Mouse (Mus musculus) adrenal gland, postnatal 14 days (tissue): Measurements from ENCODE around the gene 9130213A22Rik. TPM values are rescaled to one million over a fixed set of nuclear protein-coding genes. Genes with fewer than 3 reads are reported as not detected.

Source experiments
- DNase-seq: peaks from one replicate; pipeline ENCODE4 v3.0.0; 2021; ENCODE audit warnings: mixed read lengths
- long read RNA-seq, 2 experiments: library from polyadenylated mRNA; stranded (forward); transcript quantifications; one replicate each; pipeline ENCODE4 v2.0.0; 2021
- total RNA-seq: library from RNA; stranded (reverse); gene quantifications from 2 replicates; pipeline ENCODE4 v1.2.3, GENCODE M21; 2021

The 9130213A22Rik gene
- 0.38 and 0.41 TPM in 2 replicates for total RNA-seq
- long read RNA-seq, experiment 1: 0 reads
- long read RNA-seq, experiment 2: 0 reads

GRCm38 (mm10) chr11:69122336-69122951 lies at the start of gene 9130213A22Rik:
Gene 9130213A22Rik (minus strand): TSS chr11:69122589.
- peak; percentile 94 for DNase-seq

GRCm38 (mm10) chr11:69171626-69172025 lies 49.2 kb upstream of the 9130213A22Rik start:
- peak; percentile 80 for DNase-seq

DNA sequence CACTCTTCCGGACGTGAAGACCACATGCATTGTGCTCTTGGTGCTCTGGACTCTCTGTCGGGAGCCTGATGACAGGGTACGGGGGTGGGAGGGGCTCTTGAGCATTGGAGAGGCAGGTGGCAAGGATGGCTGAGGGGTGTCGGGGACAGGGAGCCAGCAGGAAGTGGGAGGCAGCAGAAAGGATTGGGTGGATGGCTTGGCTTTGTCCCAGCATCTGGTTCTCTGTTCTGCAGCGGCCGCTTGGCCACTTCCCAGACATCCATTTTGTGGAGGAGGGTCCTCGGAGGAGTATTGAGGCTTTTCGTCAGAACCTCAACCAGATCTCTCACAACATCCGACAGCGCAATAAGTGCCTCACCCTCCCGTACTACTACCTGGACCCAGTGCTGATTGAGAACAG lies 46.9 kb upstream of the 9130213A22Rik start:
- no peak for DNase-seq

GRCm38 (mm10) chr11:69156800-69157199 lies 34.4 kb upstream of the 9130213A22Rik start, which contains the start of gene Alox12b:
Gene Alox12b (plus strand): TSS chr11:69156989.
- DNase-seq: peak; percentile 28

GRCm38 (mm10) chr11:69155351-69155750 lies 33.0 kb upstream of the 9130213A22Rik start:
- DNase-seq: no peak

DNA sequence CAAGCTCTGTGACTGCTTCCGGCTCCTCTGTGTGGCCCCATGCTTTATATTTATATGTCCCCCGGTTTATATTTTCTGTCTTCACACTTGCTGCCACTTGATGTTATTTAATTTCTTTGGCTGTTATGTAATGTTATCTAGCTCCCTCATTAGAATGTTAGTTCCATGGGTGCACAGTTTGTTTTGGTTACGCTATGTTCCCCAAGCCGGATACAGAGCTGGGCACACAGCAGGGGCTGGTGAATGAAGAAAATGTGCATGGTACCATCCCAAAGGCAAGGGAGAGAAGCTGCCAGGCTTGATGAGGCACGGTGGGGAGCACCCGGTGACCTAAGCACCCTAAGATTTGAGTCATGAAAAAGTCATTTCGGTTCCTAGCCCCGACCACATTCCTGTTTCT lies 31.4 kb upstream of the 9130213A22Rik start:
- no peak for DNase-seq

GRCm38 (mm10) chr11:69151004-69151403 lies 28.6 kb upstream of the 9130213A22Rik start:
- DNase-seq: no peak

DNA sequence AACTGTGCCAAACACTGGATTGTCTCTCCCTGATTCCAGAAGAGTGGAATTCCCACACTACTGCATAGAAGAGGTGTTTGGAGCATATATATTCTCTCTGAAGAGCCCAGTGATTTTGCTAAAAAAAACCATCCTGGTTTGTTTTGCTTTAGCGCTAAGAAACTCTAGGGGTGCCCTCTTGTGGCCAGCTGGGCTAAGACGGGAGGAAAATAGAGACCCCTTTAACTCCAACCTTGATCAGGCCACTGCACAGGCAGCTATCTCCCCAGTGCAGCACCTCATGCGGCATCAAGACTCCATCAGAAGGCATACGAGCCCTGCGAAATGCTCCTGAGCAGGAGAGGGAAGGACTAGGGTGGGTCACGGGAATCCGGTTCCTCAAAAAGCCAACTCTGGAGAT lies 28.1 kb upstream of the 9130213A22Rik start:
- DNase-seq: peak; percentile 84

DNA sequence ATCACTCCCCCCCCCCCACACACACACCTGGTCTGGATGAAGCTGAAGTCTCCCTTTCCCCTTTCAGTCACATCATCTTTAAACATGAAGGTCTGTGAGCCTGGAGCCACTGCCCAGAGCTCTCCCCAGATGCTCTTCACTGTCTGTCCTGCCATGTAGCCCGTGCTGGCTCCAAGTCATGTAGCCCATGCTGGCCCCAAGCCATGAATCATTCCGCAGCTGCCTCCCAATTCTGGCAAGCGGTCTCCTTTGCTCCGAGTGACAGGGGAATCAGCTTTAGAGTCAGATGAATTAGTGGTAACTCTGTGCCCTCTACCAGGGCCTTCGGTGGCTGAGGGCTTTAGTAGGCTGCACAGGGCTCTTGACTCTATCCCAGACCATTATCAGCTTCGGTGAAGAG lies 27.3 kb upstream of the 9130213A22Rik start:
- DNase-seq: no peak

- DNase-seq: peak; percentile 32
Measured at GRCm38 (mm10) chr11:69148451-69148960, 26.1 kb upstream of the 9130213A22Rik start.

GRCm38 (mm10) chr11:69147546-69147945 lies 25.2 kb upstream of the 9130213A22Rik start:
- peak; percentile 28 for DNase-seq

GRCm38 (mm10) chr11:69135361-69135760 lies 13.0 kb upstream of the 9130213A22Rik start:
- no peak for DNase-seq

- no peak for DNase-seq
Measured at GRCm38 (mm10) chr11:69134622-69134968, 12.2 kb upstream of the 9130213A22Rik start.

- DNase-seq: peak; percentile 83
Measured at GRCm38 (mm10) chr11:69133923-69134621, 11.7 kb upstream of the 9130213A22Rik start.

DNA sequence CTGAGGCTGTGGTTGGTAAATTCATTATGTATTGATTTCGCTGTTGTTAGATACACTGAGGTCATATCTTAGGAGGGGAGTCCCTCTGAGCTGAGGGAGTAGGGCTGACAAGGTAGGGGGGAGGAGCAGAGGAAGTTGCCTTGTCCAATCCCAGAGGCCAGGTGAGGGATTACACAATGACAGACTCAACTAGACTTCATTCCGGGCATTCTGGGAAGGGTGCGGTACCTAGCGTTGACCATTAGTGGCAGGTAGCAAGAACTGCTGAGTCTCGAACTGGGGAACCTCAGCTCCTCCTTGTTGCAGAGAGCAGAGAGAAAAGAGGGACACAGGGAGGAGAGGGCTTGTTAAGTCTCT lies 11.2 kb upstream of the 9130213A22Rik start:
- DNase-seq: no peak

- DNase-seq: no peak
Measured at GRCm38 (mm10) chr11:69128426-69129122, 6.2 kb upstream of the 9130213A22Rik start.

DNA sequence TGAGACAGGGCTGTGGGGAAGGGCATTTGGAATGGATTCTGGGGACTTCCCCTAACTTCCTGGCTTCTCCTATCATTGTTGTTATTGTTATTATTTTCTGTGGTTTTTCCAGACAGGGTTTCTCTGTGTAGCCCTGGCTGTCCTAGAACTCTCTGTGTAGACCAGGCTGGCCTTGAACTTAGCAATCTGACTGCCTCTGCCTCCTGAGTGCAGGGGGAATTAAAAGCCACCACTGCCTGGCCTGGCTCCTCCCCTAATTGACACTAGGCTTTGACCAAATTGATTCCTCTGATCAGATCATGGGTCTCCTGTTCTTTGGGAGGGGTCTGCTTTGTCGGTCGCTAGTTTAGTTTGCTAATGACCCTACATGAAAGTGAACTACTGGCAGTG lies 4.3 kb upstream of the 9130213A22Rik start:
- no peak for DNase-seq

GRCm38 (mm10) chr11:69125919-69126705 lies 3.7 kb upstream of the 9130213A22Rik start:
- DNase-seq: peak; percentile 49

GRCm38 (mm10) chr11:69125852-69125918 lies 3.3 kb upstream of the 9130213A22Rik start, which contains the start of gene Aloxe3:
Gene Aloxe3 (plus strand): TSS chr11:69125896.
- no peak for DNase-seq

DNA sequence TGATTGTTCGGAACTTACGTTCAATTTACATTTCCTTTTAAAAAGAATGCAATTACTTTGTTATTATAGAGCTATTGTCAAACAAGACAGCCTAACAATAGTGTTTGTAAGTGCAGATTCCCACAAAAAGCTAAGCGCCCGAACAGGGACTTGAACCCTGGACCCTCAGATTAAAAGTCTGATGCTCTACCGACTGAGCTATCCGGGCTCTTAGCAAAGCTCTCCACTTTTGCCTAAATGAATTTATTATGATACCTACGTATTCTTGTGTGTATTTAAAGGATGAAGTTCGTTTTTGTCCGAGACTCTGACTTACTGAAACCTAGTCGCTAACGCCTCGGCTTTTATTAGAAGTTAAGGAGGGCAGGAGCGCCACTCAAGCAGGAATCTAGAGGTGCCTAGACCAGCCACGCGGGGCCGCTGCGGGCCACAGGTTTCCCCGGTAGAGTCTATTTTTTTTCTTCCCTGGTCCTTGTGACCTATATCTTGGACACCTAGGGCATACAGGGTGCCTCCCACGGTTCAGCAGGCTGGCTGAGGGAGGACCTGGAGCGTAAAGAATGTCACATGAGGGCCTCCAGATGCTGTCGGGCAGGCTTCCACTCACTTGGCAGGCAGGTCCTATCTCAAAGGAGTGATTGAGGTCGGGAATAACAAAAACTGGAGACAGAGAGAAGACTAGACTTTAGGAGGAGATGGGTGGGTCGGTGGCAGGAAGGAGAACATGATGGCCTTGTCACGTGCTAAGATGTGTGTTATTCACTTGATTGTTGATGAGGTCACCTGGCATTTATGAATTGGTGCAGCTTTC lies 2.9 kb upstream of the 9130213A22Rik start:
- DNase-seq: peak; percentile 85

DNA sequence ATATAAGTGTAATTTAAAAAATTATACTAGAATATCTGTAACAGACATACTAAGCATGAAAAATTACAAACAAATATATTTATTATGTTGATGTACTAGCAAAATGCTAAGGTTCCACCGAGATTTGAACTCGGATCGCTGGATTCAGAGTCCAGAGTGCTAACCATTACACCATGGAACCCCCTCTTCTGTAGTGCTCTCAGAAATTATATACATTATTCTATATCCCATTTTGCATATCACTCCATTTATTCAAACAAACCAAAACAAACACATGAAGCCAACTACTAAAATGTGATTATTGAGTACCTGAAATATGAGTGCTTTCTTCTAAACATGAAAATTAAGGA lies 2.1 kb upstream of the 9130213A22Rik start:
- peak; percentile 77 for DNase-seq
